8 mouse cellular contexts compared by ENCODE assay signal in the genomic region with DNA sequence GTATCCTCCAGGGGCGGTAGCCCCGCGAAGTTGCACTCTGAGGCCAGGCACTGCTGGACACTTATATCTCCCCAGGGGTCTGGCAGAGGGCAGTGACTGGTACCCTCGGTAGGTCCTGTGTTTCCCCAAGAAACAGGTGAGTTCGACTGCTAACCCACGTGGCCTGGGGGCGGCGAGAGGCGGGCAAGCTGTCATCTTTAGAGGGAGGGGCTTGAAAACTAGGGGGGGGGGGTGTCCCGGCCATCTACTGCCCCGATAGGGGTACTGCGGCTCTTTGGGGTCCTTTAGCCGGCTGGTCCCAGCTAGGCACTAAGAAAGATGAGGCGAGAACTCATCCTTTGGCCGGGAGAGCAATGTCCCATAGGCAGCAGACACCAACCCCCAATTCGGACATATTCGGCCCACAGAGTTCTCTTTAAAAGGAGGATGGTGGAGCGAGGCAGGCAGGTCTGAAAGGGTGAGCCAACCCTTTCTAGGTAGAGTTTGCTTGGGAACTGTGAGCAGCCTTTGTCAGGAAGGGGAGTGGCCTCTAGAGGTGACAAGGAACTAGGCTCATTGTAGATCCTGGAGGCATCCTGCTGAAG. TPM values are rescaled to one million over a fixed set of nuclear protein-coding genes. Genes with fewer than 3 reads are reported as not detected.
DNase-seq lines count a peak whose midpoint lies in the region; ATAC-seq and TF ChIP-seq lines count a peak whose summit lies in the region.

No protein-coding gene starts in this region.

- peak overlapping the region; percentile 68 for H3K4me2 ChIP-seq in forebrain, postnatal 0 days (ENCODE audit: low read depth)
- peak overlapping the region; percentile 89 for H3K4me2 ChIP-seq in kidney, embryonic 16.5 days (replicated peaks; ENCODE audit: low read depth, low read length)
- peak overlapping the region; percentile 68 for H3K4me2 ChIP-seq in midbrain, embryonic 14.5 days (ENCODE audit: low read length)

- ATAC-seq in forebrain, postnatal 0 days = peak; percentile 87
- peak; percentile 85 for ATAC-seq in kidney, embryonic 16.5 days (ENCODE audit: low FRiP score, low TSS enrichment)
- peak; percentile 82 for ATAC-seq in midbrain, embryonic 14.5 days (ENCODE audit: low FRiP score, low TSS enrichment)

- WGBS in bone marrow, adult 2 months = 1% methylated on average over 18 of the region's 18 CpGs
- 2% methylated on average over 18 of the region's 18 CpGs for WGBS in forebrain, postnatal 0 days
- WGBS in kidney, embryonic 16.5 days = 0% methylated on average over 18 of the region's 18 CpGs
- under 1% methylated on average over 18 of the region's 18 CpGs for WGBS in midbrain, embryonic 14.5 days

- no peaks in the 10 kb centered on the region for H3K36me3 ChIP-seq in C2C12 (ENCODE audit: control insufficient read depth, insufficient read depth)
- peaks cover under 1% of the 10 kb centered on the region; the same call in 1 of the 2 replicates for H3K36me3 ChIP-seq in forebrain, postnatal 0 days (ENCODE audit: insufficient read depth)
- H3K36me3 ChIP-seq in kidney, embryonic 16.5 days (ENCODE audit: insufficient read depth, low read length) = no peaks in the 10 kb centered on the region
- 0 out of 2 replicates have a peak, but pooled peaks cover 2% of the 10 kb centered on the region for H3K36me3 ChIP-seq in midbrain, embryonic 14.5 days (ENCODE audit: control insufficient read depth, insufficient read depth, low read length)

- peak overlapping the region; percentile 74 for H3K27ac ChIP-seq in bone marrow, adult 2 months (ENCODE audit: control insufficient read depth, insufficient read depth, low read depth, low read length, poor library complexity)
- peak overlapping the region; percentile 79 for H3K27ac ChIP-seq in forebrain, postnatal 0 days (ENCODE audit: low read depth, low read length)
- peak overlapping the region; percentile 70; the same call in 1 of the 2 replicates for H3K27ac ChIP-seq in kidney, embryonic 16.5 days (ENCODE audit: low read length)
- H3K27ac ChIP-seq in midbrain, embryonic 14.5 days (replicated peaks; ENCODE audit: low read depth, low read length) = peak overlapping the region; percentile 72

- DNase-seq in gastrocnemius, postnatal 14 days = peak; percentile 38
- no peak for DNase-seq in gastrocnemius, postnatal 10 days
- peak; percentile 67 for DNase-seq in forebrain, postnatal 0 days
- DNase-seq in midbrain, embryonic 14.5 days = peak; percentile 62
- DNase-seq in layer of hippocampus, postnatal 25 days (ENCODE audit: extremely low spot score in 1 of 2, low spot score in 1 of 2) = no peak

- intact Hi-C loops in gastrocnemius, postnatal 14 days (cut with DNase I; ENCODE audit: low total_unique reads) = no loop called here

- no peaks in the 10 kb centered on the region for H3K4me1 ChIP-seq in bone marrow, adult 2 months (ENCODE audit: control insufficient read depth, insufficient read depth, low read length)
- no peaks in the 10 kb centered on the region for H3K4me1 ChIP-seq in forebrain, postnatal 0 days (ENCODE audit: insufficient read depth)
- peaks cover 6% of the 10 kb centered on the region for H3K4me1 ChIP-seq in kidney, embryonic 16.5 days (ENCODE audit: insufficient read depth, low read length)
- H3K4me1 ChIP-seq in midbrain, embryonic 14.5 days (ENCODE audit: control insufficient read depth, insufficient read depth, low read length) = peaks cover 6% of the 10 kb centered on the region

- no peak for TF ChIP-seq CTCF in C2C12 (IDR thresholded peaks at IDR 0.05; ENCODE audit: control insufficient read depth, insufficient read depth, insufficient read length)
- no peak for TF ChIP-seq CTCF in bone marrow, adult 2 months (IDR thresholded peaks at IDR 0.05; ENCODE audit: control insufficient read depth, insufficient read depth, low read length)
- TF ChIP-seq CTCF in forebrain, postnatal 0 days (IDR thresholded peaks at IDR 0.05; ENCODE audit: low read depth) = peak; percentile 14; the same call in 1 of the 2 replicates

- H3K79me2 ChIP-seq in C2C12 (ENCODE audit: control insufficient read depth, insufficient read depth) = no peaks in the 10 kb centered on the region

- no peaks in the 10 kb centered on the region for H3K9me3 ChIP-seq in forebrain, postnatal 0 days (ENCODE audit: low read length)
- H3K9me3 ChIP-seq in kidney, embryonic 16.5 days (ENCODE audit: low read length) = no peaks in the 10 kb centered on the region
- H3K9me3 ChIP-seq in midbrain, embryonic 14.5 days (ENCODE audit: control insufficient read depth, low read length) = no peaks in the 10 kb centered on the region

- peaks cover 11% of the 10 kb centered on the region for H3K27me3 ChIP-seq in C2C12 (ENCODE audit: control insufficient read depth, insufficient read depth, insufficient read length)
- H3K27me3 ChIP-seq in forebrain, postnatal 0 days (ENCODE audit: insufficient read depth, low read length) = no peaks in the 10 kb centered on the region
- peaks cover 2% of the 10 kb centered on the region; the same call in 1 of the 2 replicates for H3K27me3 ChIP-seq in kidney, embryonic 16.5 days (ENCODE audit: insufficient read depth, low read length)
- 0 out of 2 replicates have a peak, but pooled peaks cover 4% of the 10 kb centered on the region for H3K27me3 ChIP-seq in midbrain, embryonic 14.5 days (ENCODE audit: control insufficient read depth, insufficient read depth, low read length)

- H3ac ChIP-seq in C2C12 (ENCODE audit: control insufficient read depth, insufficient read length, low read depth) = peak overlapping the region; percentile 92

- peak overlapping the region; percentile 79 for H3K9ac ChIP-seq in forebrain, postnatal 0 days
- H3K9ac ChIP-seq in kidney, embryonic 16.5 days (replicated peaks; ENCODE audit: low read length) = peak overlapping the region; percentile 85
- peak overlapping the region; percentile 77 for H3K9ac ChIP-seq in midbrain, embryonic 14.5 days (replicated peaks; ENCODE audit: low read length)

- peak overlapping the region; percentile 57 for H3K4me3 ChIP-seq in C2C12 (ENCODE audit: insufficient read depth, poor library complexity, severe bottlenecking)
- H3K4me3 ChIP-seq in bone marrow, adult 2 months (replicated peaks; ENCODE audit: control insufficient read depth, low read depth, low read length) = peak overlapping the region; percentile 92
- H3K4me3 ChIP-seq in forebrain, postnatal 0 days (ENCODE audit: low read depth, low read length) = peak overlapping the region; percentile 76
- peak overlapping the region; percentile 85 for H3K4me3 ChIP-seq in kidney, embryonic 16.5 days (ENCODE audit: low read length)
- H3K4me3 ChIP-seq in midbrain, embryonic 14.5 days (replicated peaks; ENCODE audit: low read depth, low read length) = peak overlapping the region; percentile 71

- no peak for TF ChIP-seq POLR2A in bone marrow, adult 2 months (IDR thresholded peaks at IDR 0.05; ENCODE audit: borderline replicate concordance, control insufficient read depth, low read depth, low read length)

- H3K79me3 ChIP-seq in C2C12 (ENCODE audit: low read depth) = no peaks in the 10 kb centered on the region

RNA-seq across cellular contexts. Expression of gene Mon1a, which starts 0.4 kb away (rescaled TPM):
- 1 to 10 TPM; 5.9 to 6.7 TPM for total RNA-seq in gastrocnemius, postnatal 14 days (2021)
- 1 to 10 TPM; 4.0 to 4.8 TPM for total RNA-seq in gastrocnemius, postnatal 10 days (2021)
- 7.7 TPM for polyA plus RNA-seq in C2C12 (2012; fragmentation: generic; extraction: Trizol)
- polyA plus RNA-seq in bone marrow, adult 2 months (2011; ENCODE audit: insufficient read depth, insufficient read length, low replicate concordance, missing spikeins) = 6.3 and 12.9 TPM in 2 replicates
- total RNA-seq in forebrain, postnatal 0 days (2014; rRNA removed) = 18.9 and 22.2 TPM in 2 replicates
- polyA plus RNA-seq in forebrain, postnatal 0 days (2015; fragmentation: Nextera tagmentation; extraction: Ambion mirVana) = 17.4 and 18.1 TPM in 2 replicates
- polyA plus RNA-seq in kidney, embryonic 16.5 days (2015; fragmentation: Nextera tagmentation; extraction: Ambion mirVana) = 12.9 and 13.6 TPM in 2 replicates
- 21.8 and 25.5 TPM in 2 replicates for polyA plus RNA-seq in midbrain, embryonic 14.5 days (2014; fragmentation: Nextera tagmentation; extraction: Ambion mirVana)
- total RNA-seq in layer of hippocampus, postnatal 25 days (2021) = 10 to 100 TPM; 24.4 to 25.1 TPM

RNA-seq across cellular contexts. Expression of gene Rbm6, which starts 15.3 kb away (rescaled TPM):
- 10 to 100 TPM; 18.0 to 19.7 TPM for total RNA-seq in gastrocnemius, postnatal 14 days (2021)
- total RNA-seq in gastrocnemius, postnatal 10 days (2021) = 10 to 100 TPM; 21.6 to 35.5 TPM
- polyA plus RNA-seq in C2C12 (2012; fragmentation: generic; extraction: Trizol) = 12.9 TPM
- 78.4 and 110 TPM in 2 replicates for polyA plus RNA-seq in bone marrow, adult 2 months (2011; ENCODE audit: insufficient read depth, insufficient read length, low replicate concordance, missing spikeins)
- total RNA-seq in forebrain, postnatal 0 days (2014; rRNA removed) = 77.8 and 78.3 TPM in 2 replicates
- polyA plus RNA-seq in forebrain, postnatal 0 days (2015; fragmentation: Nextera tagmentation; extraction: Ambion mirVana) = 41.4 and 59.5 TPM in 2 replicates
- polyA plus RNA-seq in kidney, embryonic 16.5 days (2015; fragmentation: Nextera tagmentation; extraction: Ambion mirVana) = 71.5 and 83.7 TPM in 2 replicates
- polyA plus RNA-seq in midbrain, embryonic 14.5 days (2014; fragmentation: Nextera tagmentation; extraction: Ambion mirVana) = 72.6 and 95.5 TPM in 2 replicates
- total RNA-seq in layer of hippocampus, postnatal 25 days (2021) = 10 to 100 TPM; 52.3 to 59.6 TPM

RNA-seq across cellular contexts. Expression of gene Mst1r, which starts 18.3 kb away (rescaled TPM):
- total RNA-seq in gastrocnemius, postnatal 14 days (2021) = 1 to 10 TPM; 1.2 to 1.8 TPM
- 1 to 10 TPM; 1.9 to 5.6 TPM for total RNA-seq in gastrocnemius, postnatal 10 days (2021)
- polyA plus RNA-seq in C2C12 (2012; fragmentation: generic; extraction: Trizol) = 0.02 TPM
- polyA plus RNA-seq in bone marrow, adult 2 months (2011; ENCODE audit: insufficient read depth, insufficient read length, low replicate concordance, missing spikeins) = 0.20 and 0.75 TPM in 2 replicates
- 0.86 and 1.0 TPM in 2 replicates for total RNA-seq in forebrain, postnatal 0 days (2014; rRNA removed)
- 0.48 and 1.0 TPM in 2 replicates for polyA plus RNA-seq in forebrain, postnatal 0 days (2015; fragmentation: Nextera tagmentation; extraction: Ambion mirVana)
- polyA plus RNA-seq in kidney, embryonic 16.5 days (2015; fragmentation: Nextera tagmentation; extraction: Ambion mirVana) = 2.1 and 2.8 TPM in 2 replicates
- polyA plus RNA-seq in midbrain, embryonic 14.5 days (2014; fragmentation: Nextera tagmentation; extraction: Ambion mirVana) = 0.58 and 0.82 TPM in 2 replicates
- 1 to 10 TPM; 1.6 to 2.6 TPM for total RNA-seq in layer of hippocampus, postnatal 25 days (2021)

RNA-seq across cellular contexts. Expression of gene Actl11, which starts 39.9 kb away (rescaled TPM):
- not detected for total RNA-seq in gastrocnemius, postnatal 14 days (2021)
- not detected for total RNA-seq in gastrocnemius, postnatal 10 days (2021)
- polyA plus RNA-seq in C2C12 (2012; fragmentation: generic; extraction: Trizol) = not detected
- polyA plus RNA-seq in bone marrow, adult 2 months (2011; ENCODE audit: insufficient read depth, insufficient read length, low replicate concordance, missing spikeins) = not detected in 2 replicates
- total RNA-seq in forebrain, postnatal 0 days (2014; rRNA removed) = not detected in 2 replicates
- polyA plus RNA-seq in forebrain, postnatal 0 days (2015; fragmentation: Nextera tagmentation; extraction: Ambion mirVana) = not detected in 2 replicates
- not detected in 2 replicates for polyA plus RNA-seq in kidney, embryonic 16.5 days (2015; fragmentation: Nextera tagmentation; extraction: Ambion mirVana)
- polyA plus RNA-seq in midbrain, embryonic 14.5 days (2014; fragmentation: Nextera tagmentation; extraction: Ambion mirVana) = not detected in 2 replicates
- total RNA-seq in layer of hippocampus, postnatal 25 days (2021) = not detected

RNA-seq across cellular contexts. Expression of gene Camkv, which starts 47.1 kb away (rescaled TPM):
- under 1 TPM; 0.16 to 0.24 TPM for total RNA-seq in gastrocnemius, postnatal 14 days (2021)
- under 1 TPM; 0.80 to 0.86 TPM for total RNA-seq in gastrocnemius, postnatal 10 days (2021)
- polyA plus RNA-seq in C2C12 (2012; fragmentation: generic; extraction: Trizol) = 0.07 TPM
- polyA plus RNA-seq in bone marrow, adult 2 months (2011; ENCODE audit: insufficient read depth, insufficient read length, low replicate concordance, missing spikeins) = 0.87 TPM in 1 of 2 replicates, not detected in the other
- total RNA-seq in forebrain, postnatal 0 days (2014; rRNA removed) = 228 and 329 TPM in 2 replicates
- polyA plus RNA-seq in forebrain, postnatal 0 days (2015; fragmentation: Nextera tagmentation; extraction: Ambion mirVana) = 194 and 197 TPM in 2 replicates
- polyA plus RNA-seq in kidney, embryonic 16.5 days (2015; fragmentation: Nextera tagmentation; extraction: Ambion mirVana) = 2.0 and 2.2 TPM in 2 replicates
- polyA plus RNA-seq in midbrain, embryonic 14.5 days (2014; fragmentation: Nextera tagmentation; extraction: Ambion mirVana) = 16.7 and 26.1 TPM in 2 replicates
- total RNA-seq in layer of hippocampus, postnatal 25 days (2021) = 100 to 1,000 TPM; 509 to 559 TPM

Comparison
In these comparisons a context has a peak if more than half of its experiments do, and no peak if none do; other contexts are left out.
1. DNase-seq: peak in gastrocnemius, postnatal 14 days (single experiment), forebrain, postnatal 0 days (single experiment) and midbrain, embryonic 14.5 days (single experiment); none in gastrocnemius, postnatal 10 days (single experiment) and layer of hippocampus, postnatal 25 days (0 of 2).
2. Peak in every context shown above with its lines, with median percentiles within 50 percentile points of each other: H3K4me3 ChIP-seq, H3K27ac ChIP-seq, ATAC-seq, H3K4me2 ChIP-seq and H3K9ac ChIP-seq.